Mouse (Mus musculus): ENCODE data around the gene Rbfox1.

Rbfox1 gene

DNA sequence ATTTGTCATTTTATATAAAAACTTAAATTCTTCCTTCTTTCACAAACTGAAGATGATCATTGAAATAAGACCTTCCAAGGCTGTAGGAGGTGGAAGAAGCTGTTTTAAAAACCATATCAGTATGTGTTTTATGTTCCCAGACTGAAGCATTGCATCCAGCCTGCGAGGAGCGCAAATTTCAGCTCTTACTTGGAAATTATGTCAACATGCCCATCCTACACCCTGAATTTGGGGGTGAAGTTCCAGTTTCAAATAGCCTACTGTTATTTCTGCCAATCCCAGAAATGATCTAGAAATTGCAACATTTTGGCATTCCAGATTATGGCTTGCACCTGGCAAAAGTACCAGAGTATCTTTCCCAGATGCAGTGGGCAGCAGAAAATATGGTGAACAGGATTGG, 1290.8 kb downstream of the Rbfox1 start:
- DNase-seq: no peak

DNA sequence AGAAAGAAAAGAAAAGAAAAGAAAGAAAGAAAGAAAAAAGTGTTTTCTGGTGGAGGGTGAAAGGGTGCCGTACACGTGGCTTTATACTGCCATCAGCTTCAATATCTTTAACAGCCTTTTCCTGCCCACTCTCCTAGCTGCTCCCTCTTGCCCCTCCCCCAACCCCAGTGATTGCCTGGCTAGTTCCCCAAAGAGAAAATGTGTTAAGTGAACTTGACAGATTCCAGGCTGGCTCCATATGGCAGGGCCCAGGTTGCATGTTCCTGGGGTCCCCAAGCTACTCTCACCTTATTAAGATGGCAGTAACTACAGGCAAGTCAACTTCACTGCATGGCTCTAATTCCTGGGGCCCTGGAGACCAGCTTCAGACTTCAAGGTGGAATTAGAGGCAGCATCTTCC, 1302.6 kb downstream of the Rbfox1 start:
- DNase-seq: no peak

DNA sequence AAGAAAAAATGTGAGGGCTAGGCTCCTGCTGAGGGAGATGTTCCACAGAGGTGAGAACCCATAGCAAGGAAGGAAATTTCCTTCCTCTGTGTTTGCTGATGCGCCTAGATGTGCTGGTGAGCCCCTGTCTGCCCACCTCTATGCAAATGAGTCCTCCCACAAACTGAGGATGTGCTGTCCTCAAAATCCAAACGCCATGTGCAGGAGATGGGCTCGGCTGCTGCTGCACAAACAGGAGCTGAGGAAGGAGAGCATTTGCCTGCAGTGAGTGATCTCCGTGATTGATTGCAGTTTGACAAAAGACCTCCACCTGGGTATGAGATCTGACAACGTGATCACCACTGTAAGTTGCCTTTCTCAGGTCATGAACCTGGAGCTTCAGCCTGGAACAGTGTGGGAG, 1308.4 kb downstream of the Rbfox1 start:
- no peak for DNase-seq

DNA sequence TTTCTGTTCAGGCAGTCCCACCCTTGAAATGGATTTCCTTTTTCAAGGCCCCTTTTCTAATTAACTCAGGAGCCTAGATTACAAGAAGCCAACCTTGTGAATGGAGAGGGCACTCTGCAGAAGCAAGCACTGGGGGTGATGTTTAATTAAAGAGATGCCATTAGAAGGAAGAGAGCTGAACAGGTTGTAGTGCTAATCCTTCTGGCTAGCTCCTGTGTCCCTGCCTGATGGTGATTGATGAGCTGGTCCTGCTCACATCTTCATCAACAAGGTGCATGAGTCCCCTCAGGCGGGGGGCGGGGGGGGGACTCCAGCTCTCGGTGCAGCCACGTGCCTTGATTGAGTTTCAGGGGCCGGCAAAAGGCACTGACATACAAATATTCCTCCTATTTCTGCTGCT, 1312.8 kb downstream of the Rbfox1 start:
- no peak for DNase-seq

DNA sequence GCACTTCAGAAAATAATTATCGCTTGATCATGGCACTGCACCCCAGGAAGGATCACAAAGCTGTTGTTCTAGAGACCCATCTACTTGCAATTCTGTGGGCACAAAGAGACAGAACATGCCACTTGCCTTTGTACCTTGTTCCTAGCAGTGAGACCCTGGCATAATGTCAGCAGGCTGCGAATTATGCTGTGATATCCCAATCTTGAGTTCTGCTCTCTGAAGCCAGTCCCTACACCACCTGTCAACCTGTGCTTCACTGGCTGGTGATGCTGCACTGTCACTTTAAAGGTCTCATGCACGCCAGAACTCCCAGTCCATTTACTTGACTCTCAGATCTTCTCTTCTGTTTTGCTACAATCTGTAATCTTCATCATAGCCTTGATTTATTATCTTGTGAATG, 1315.1 kb downstream of the Rbfox1 start:
- DNase-seq: no peak

DNA sequence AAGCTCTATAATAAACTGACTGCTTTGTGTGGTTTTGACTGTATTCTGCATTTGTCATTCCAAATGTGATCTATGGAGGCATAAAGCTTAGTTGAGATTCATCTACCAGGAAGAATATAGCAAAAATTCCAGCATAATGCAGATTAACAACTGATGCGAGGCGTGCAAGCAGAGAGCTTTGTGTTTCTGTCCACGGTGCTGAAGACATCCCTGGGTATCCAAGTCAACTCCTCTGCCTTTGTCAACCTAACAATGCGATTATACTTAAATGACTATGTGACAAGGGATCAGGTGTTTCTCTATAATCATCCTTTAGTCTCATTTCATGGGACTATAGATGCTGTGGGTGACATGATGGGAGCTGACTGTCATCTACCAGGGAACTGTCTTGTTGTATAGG, 1316.7 kb downstream of the Rbfox1 start:
- no peak for DNase-seq

DNA sequence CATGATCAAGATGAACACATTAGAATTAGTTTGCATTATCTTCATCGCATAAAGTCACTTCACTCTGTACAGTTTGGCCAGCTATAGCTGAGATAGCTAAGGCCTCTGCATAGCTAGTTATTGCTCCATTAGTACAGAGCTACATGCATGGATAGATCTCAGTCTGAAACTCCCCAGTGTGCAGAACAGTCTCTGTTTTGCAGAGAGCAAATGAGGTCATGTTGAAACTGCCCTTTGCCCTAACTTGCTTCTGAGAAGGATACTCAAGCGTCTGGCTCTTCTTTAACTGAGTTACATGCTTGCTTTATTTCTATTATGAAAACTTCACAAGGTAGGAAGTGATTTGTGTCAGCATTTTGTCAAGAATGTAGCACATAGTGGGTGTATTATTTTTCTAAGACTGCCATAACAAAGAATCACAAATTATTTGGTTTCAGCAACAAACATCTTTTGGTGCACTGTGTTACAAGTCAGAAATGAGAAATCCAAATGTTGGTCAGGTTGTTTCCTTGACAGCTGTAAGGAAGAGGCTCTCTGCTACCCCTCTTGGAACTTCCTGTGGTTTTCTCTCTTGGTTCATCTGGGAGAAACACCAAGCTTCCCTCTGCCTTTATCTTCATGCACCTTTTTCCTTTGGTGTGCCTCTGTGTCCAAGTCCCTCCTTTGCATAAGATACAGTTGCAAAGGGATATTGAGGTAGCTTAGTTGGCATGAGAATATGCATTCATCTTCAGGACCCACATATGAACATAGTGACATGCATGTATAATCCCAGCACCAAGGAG, 1321.2 kb downstream of the Rbfox1 start:
- DNase-seq: peak; percentile 33

DNA sequence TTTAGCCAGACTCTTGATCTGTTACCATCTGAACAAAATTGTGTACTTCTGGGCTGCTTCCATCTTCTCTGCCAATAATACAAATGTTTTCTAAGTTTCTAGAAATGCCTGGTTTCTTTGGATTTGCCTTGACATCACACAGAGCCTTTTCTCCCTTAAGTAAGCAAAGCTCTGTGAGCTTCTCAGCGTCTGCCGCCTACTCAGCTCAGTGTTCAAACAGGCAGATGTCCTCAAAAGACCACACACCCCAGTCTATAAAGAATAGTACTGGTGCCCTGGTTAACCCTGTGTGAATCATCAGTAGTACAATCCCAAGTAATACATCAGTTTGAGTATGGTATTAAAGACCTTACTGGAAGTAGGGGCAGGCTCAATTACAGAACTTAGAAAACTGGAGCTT, 1322.4 kb downstream of the Rbfox1 start:
- no peak for DNase-seq

DNA sequence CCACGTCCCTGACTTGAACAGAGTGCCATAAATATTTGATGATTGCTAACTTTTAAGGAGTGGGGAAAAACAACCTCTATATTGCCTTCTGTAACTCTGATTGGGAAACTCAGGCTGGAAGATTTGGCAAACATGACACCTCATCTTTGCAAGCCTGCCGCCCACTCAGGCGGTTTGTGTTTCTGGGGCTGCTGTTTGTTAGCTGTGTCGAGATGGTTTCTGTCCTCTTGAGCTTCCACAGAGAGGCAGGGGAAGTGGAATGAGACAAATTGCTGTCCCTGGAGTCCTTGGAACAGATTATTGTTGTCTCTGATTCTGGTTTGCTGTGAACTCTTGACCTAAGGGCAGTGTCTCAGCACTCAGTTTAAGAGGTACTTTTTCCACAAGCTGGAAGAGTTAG, 1327.6 kb downstream of the Rbfox1 start:
- no peak for DNase-seq

DNA sequence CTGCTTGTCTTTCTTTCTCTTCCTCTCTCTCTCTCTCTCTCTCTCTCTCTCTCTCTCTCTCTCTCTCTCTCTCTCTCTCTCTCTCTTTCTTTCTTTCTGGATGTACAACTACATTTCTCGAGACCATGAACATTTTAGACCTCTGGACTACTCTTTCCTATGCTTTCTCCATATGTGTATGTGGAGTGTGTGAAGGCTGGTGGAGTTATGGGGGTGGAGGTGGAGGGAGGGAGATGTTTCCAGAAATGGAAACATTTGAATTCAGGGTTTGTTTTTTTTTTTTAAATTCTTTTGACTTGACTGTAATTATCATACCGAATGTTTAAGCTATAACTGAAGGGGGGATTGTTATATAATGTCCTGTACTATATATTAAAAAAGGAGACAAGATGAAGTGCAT, 1338.1 kb downstream of the Rbfox1 start:
- no peak for DNase-seq

DNA sequence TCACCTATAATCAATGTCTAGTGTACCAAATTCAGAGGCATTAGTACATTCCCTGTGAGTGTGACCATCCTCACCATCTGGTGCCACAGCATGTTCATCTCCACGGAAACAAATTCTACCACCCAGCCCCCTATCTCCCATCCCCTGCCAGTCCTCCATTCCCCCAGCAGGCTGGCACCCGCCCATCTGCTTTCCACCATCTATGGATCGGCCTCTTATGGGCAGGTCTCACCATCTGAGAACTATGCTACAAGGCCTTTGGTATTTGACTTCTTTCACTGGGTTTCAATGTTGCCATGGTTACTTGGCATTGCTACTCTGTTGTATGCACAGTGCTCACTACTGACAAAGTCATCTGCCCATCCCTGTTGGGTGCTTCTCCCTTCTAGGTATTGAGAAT, 1340.8 kb downstream of the Rbfox1 start:
- DNase-seq: no peak

DNA sequence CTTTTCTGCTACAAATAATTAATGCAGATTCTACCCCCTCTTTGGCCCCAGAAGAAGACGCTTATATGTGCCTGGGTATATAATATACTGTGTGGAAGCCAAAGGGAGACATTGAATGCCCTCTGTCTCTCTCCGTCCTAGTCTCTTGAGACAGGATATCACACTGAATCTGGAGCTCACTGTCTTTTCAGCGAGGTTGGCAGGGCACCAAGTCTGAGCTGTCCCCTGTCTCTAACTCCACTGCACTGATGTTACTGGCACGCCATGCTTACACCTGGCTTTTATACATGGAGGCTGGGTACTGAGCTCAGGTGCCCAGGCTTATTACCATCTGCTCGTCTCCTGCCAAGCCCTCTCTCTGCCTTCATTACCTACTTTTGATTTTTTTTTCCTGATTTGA, 1343.1 kb downstream of the Rbfox1 start:
- DNase-seq: no peak

DNA sequence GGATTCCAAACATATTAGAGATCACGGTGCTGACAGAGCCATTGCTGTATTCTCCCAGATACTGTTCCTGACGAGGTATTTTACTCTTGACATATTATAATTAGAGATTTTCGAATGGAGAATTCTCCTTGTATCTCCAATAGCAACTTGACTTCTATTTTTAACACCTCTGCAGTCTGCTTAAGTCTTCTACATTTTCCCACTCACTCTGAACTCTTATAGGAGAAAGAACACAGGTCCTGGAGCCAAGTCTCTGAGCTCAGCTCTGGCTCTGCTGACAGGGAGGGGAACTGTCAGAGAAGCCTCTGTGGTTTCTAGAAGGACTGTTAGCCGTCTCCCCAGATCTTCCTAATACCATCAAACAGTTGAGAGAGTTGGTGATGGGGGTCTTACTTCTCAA, 1344.1 kb downstream of the Rbfox1 start:
- no peak for DNase-seq

DNA sequence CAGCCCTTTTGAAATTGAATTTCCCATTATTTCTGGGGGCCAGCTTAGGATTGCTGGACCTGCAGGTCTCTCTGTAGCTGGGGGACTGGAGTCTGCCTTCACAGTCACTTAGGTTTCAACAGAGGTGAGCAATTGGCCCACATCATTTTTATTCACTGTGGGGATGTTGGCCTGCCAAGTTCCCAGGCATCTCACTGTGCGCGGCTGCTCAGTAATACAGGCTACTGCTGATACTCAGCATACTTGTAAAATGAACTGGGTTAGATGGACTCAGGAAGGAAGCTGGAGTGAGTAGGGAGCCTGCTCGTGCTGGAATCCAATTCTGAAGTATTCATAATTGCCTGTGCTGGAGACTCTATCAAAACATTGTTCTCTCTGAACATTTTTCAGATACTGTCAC, 1356.5 kb downstream of the Rbfox1 start:
- DNase-seq: no peak

DNA sequence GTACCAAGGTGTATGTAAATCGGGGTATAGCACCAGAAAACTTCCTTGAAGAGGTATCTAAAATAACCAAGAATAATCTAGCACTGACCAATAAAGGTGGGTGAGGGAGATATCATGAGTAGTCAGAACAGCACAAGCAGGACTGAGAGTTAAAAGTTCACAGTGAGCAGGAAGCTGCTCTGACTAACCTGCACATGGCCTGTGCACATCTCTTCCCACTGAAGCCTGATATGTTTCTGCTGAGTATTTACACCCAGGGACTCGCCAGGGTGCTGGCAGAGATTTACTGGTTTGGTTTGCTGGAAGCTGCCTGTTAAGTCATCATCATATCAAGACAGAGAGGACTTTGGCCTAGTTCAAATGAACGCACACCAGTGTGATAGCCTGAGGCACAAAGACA, 1357.3 kb downstream of the Rbfox1 start:
- DNase-seq: no peak

DNA sequence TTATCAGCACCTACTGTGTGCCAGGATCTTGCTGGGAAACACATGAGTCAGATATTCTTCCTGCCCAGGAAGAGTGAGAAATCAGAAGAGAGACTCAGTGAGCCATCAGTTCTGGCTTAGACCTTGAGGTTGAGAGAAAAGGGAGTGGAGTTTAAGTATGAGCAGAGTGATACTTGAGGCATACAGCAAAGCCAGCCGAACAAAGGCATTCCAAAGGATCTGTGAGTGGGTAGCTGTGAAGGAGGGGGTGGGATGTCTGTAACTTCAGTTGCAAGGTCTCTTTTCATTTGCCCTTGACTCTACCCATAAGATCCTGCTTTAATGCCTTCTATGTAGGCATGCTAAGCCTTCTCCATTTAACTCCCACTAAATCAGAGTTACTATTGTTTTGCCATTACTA, 1359.2 kb downstream of the Rbfox1 start:
- no peak for DNase-seq

DNA sequence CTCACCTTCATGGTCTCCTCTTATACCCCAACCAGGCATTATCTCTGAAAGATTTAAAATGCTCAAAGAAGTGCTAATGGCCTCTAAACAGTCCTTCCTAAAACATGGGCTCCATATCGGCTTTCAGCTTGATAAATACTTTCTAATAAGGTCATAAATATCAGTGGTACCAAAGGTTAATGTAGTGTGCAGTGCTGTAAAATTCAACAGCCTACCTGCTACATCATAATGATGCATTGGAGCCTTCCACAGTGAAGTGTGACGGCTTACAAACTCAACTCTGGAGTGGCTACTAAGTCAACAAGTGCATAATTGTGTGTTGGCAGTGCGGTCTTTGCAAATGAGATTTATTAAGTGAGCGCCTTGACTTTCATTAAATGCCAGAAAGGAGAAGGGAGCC, 1366.5 kb downstream of the Rbfox1 start:
- no peak for DNase-seq

DNA sequence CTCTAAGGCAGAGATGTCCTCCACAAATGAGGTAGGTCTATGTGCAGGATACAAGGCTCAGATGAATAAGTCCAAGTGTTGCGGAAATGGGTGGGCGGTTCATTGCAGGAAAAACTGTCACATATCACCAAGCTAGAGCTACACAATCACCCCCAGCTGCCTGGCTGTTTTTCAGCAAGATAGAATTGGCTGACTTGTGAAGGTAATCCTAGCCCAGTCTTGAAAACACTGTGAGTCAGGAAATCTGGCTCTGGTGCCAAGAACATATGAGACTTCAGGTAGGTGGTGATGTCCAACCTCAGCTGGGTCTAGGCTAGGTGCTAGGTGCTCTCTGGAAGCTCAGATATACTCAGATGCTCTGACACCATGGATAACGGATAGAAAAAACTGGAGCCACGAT, 1372.2 kb downstream of the Rbfox1 start:
- DNase-seq: no peak

DNA sequence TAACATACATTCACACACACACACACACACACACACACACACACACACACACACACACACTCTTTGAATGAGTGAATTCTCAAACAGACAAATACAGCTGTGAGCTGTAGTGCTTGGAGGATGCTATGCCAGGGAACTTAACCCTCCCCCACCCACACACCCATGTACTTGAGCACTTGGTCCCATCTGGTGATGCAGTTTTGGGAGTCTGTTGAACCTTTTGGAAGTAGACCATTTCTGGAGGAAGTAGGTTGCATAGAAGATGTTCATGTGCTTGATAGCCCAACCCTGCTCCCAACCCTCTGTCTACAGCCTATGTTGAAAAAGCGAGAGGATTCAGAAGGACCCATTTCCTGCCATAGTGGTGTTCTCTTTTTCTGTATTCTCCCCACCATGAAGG, 1378.1 kb downstream of the Rbfox1 start:
- DNase-seq: no peak

DNA sequence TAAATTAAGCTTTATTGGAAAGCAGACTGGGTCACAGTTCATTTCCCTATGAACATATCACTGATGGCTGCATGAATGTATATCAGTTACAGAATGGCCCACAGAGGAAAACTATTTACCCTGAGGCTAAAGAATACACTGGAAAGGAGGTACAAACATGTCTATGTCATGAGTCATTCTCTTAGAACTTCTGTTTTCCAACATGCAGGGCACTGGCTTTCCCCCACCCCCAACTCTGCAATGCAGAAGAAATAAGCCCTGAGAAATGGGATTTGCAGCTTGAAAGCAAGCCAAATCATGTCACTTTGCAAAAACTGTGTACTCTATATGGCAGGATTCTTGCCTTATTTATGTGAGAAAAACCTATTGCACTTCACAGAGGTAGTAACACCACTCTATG, 1380.6 kb downstream of the Rbfox1 start:
- no peak for DNase-seq

DNA sequence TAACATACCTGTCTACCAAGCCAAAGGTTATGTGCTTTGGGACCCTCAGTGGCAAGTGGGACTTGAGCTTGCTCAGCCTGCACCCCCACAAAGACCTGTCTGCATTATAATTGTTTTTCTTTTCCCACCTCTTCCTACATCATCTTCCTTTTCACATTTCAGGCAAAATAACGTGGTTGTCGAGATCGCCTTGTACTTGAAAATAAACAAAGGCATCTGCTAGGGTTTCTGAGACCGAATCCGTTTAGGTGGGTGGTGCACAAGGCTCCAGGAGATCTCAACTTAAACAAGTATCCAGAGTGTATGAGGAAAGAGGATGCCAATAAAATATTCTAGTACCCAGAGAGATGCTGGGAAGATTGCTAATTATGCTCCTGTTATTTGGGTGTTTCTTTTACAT, 1390.3 kb downstream of the Rbfox1 start:
- DNase-seq: no peak

DNA sequence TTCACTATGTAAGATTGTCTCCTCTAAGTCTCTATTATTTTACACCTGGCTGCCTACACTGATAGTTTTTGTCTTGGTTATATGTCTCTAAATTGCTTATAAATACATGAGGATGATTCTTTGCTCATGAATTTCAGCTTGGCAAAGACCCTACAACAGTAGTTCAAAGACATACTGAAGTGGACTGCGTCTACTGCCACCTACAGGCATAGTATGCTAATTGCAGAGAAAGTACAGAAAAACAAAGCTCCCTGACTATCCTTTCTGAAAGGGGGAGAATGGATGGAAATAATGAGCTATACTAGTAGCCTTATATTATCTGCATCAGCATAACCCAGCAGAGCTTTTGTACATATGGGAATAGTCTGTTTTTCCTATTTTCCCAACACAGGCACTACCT, 1390.7 kb downstream of the Rbfox1 start:
- no peak for DNase-seq

DNA sequence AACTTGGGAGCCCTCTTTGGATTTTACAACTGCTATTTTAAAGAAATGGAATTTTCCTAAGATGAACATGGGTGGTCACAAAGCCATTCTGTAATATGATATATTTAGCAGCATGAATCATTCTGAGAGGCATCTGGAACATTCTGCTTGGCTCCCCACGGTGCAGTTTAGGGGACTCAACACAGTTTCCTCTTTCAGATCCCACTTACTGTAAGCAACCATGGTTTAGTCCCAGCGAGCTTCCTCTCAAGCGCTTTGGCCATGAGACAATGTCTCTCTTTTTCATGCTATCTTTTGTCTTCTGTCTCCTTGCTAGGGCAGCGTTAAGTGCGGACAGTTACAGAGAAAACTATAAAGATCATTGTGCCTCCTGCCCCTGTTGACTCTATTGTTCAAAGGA, 1394.4 kb downstream of the Rbfox1 start:
- peak; percentile 2 for DNase-seq

DNA sequence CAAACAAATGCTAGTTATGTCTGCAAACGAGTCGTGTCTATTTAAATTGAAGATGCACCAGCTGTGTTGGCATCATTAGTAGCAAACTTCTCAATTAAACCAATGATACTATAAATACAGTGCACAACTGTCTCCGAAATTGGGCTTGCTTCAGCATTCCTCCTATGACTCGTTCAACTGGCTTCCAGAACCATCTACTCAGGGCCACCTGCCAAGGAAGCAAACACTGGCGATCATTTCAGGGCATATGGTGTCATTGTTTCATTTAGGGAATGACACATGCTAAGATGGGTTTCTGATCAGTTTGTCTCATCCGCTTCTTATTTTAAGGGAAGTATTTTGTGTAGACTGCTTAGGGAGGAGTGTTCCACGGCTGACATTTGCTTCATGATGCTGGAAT, 1397.1 kb downstream of the Rbfox1 start:
- DNase-seq: no peak

DNA sequence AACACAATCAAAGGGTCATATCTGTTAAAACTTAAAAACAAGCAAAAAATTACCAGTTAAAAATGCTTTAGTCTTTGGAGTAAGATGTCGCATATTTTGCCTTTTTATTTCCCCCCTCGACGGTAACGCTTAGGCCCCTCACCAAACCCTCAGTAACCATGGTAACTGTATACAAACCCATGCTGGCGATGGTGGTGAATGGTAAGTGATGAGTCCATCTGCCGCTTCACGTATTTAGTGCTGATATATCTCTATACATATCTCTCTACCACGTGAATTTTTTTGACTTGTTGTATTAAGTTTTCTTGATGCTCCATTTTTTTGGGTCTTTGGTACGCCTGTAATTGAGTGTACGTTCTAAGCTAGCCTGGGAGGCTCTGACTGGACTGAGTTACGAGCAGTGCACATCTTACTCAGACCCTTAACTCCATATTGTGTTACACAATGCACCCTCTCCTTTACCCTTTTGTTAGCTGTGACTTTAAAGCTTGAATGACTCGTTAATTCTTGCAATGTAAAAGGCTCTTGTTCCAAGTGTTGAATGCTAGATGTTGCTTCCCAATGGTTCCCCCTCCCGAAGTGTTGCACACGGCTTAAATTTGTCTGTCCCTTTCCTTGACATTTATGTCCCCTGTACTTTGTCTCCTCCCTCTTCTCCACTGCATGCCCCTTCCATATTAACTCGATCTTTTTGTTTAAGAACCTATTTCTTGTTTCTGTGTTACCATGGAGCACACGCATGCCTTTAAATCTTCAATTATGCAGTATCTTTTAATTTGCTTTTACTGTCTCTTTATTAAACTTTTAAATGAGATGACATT, 1408.0 kb downstream of the Rbfox1 start:
- no peak for DNase-seq

All from kidney, adult 11 months (tissue).